Mouse (Mus musculus) left cerebral cortex, postnatal 14 days (tissue): ENCODE data around the gene Nr1i2. TPM values are rescaled to one million over a fixed set of nuclear protein-coding genes. Genes with fewer than 3 reads are reported as not detected.
"Not testable (repeated sequence)": the region's sequence is repeated elsewhere in the genome, so short reads cannot be mapped to it uniquely, and the experiment has no call there.

Experiments used
- DNase-seq, 2 experiments: peaks; one replicate each; pipeline ENCODE4 v3.0.0; 2021 to 2022; ENCODE audit warnings: low spot score in 2 of 2, mixed read lengths in 1 of 2
- intact Hi-C: fragments of 180-260 bp; cut with DNase I; formaldehyde crosslinking; loops from one replicate; pipeline ENCODE4 v1.15.1; 2025
- long read RNA-seq, 2 experiments: library from polyadenylated mRNA; stranded (forward); transcript quantifications; one replicate each; pipeline ENCODE4 v2.0.0; 2021
- total RNA-seq, 2 experiments: library from RNA; stranded (reverse); gene quantifications; 2 replicates each; pipeline ENCODE4 v1.2.3; 2021

Nr1i2 gene
- total RNA-seq = not detected
- long read RNA-seq, experiment 1 = 0 reads
- long read RNA-seq, experiment 2 = 0 reads

DNA sequence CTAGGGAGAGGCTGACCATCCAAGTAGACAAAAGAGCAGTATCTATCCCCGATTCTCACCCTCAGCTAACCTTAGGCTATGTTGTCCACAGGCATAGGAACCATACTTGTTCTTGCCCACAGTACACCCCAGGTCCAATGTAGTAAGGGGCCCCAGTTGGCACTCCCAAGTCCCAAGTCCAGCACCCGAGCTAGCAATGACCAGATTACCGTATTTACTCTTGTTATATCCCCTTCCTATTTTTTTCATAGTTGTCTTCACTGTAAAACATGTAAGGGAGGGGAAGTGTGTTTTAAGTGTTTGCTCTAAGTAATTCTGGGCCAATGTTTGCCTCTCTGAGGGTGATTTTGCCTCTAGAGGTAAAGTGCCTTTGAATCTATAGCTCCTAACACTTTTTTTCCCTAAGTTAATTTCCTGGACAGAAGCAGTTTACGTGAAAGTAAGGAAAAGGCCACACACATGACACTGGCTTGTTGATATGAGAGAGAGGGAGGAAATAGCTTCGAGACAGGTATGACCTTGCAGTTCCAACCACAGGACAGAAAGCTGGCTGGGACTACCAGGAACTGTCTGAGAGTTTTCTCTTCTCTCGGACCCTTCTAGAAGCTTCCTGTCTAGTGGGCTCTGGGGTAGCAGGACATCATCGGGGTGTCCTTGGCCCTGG is at the start of gene Nr1i2:
Gene Nr1i2 (minus strand): TSS at position 140 of the 664 bp plus-strand sequence.
- intact Hi-C loops = no loop called here
- no peak for DNase-seq

DNA sequence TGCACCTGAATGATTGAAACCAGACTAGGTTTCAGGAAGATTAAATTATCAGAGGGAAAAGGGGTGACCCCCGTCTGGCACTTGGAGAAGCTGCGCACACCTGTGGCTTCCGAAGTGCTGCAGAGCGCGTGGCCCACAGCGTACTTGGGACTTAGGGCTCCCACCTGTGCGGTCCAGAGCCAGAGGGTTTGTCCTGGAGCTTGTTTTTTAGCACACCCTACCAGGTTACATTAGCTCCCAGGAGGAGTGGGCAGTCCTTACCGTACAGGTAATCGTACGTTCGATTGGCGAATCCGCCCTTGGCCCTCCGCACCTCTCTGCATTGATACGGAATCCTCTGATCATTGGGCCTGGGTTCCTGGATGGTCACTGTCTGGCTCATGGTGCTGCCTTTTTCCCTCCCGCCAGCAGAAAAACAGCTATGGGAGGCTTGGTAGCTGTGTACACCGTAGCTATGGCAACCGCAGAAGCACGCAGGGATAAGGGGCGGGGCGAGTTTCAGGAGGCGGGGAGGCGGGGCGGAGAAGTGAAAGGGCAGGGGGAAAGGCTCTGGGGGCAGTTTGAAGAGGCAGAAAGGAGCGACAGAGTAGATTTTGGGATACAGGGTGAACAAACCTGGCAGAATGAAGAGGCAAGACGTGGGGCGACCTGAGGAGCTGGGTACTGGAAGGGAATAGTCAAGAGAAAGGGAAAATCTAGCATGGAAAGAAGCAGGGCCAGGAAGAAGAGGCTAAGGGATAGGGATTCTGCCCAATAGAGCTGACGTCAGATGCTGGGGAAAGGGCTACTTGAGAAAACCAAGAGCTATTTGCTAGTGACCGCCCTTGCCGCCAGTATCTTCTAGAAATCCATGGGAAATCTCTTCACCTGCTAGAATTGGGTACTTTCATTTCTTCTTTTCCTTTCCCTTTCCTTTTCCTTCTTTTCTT is 47.0 kb upstream of the Nr1i2 start, which contains the start of gene Maats1:
Gene Maats1 (minus strand): TSS at position 748 of the 929 bp plus-strand sequence.
- intact Hi-C loops = no loop called here
- peak; percentile 54 to 69 for DNase-seq

DNA sequence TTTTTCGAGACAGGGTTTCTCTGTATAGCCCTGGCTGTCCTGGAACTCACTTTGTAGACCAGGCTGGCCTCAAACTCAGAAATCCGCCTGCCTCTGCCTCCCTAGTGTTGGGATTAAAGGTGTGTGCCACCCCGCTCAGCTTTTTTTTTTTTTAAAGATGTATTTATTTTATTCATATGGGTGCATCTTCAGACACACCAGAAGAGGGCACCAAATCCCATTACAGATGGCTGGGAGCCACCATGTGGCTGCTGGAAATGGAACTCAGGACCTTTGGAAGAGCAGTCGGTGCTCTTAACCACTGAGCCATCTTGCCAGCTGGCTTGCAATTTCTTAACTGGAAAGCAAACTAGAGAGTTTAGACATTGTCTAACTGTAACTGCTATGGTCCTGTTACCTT is 43.5 kb upstream of the Nr1i2 start:
- intact Hi-C loops, DNase-seq: not testable (repeated sequence)

DNA sequence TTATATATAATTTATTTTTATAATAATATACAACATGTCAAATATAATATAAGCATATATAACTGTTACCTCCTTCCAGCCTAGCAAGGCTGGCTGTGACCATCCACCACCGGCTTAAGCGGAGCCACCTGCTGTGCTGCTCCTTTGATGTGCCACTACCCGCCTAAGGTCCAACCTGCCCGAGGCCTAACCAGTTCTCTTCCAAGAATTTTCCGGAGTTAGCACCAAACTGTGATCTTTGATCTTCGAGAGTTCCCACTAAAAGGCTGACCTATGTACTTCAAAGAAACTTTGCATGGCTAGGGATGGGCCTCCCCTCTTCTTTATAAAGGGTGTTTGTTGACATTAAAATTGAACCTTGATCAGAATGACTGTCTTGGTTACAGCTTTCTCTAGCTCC is 39.8 kb upstream of the Nr1i2 start:
- no peak for DNase-seq
- intact Hi-C loops = no loop called here

DNA sequence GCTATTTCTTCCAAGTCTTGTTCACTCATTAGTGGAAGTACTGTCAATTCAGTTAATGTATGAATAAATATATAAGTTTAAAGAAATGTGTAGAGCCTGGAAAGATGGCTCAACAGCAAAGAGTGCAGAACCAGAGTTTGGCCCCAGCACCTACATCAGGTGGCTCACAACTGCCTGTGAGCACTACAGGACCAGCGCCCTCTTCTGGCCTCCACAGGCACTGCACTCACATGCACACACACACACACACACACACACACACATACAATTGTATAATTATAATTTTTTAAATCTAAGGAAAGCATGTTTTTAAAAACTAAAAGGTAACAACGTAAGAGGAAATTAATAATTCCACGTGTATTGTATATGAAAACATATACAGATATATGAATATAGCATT is 34.7 kb upstream of the Nr1i2 start:
- no peak for DNase-seq
- intact Hi-C loops = no loop called here

DNA sequence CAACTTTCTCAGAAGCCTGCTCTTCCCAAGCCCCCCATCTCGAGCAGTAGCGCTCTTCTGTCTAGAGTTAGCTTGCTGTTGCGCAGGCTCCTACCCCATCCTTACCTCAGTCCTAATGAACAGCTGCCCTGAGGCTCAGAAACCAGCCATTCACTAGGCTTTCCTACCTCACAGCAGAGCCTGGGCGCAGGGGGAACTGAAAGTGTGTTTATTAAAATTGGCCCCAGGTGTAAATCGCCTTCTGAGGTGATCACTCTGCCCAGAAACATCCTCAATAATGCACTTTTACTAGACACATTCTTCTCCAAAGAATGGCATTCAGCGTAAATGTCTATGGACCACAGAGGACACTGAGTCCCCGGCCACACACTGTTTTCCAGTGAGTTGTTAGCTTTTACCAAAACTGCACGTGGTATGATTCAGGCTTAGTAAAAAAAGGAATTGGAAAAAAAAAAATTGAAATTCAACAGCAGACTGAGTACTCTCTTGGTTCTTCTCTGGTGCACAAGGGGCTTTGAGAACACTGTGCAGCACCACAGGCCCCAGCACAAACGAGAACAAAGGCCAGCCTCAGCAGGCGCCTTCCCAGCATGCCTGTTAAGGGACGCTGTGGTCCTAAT is 32.3 kb upstream of the Nr1i2 start:
- no peak for DNase-seq
- intact Hi-C loops = no loop called here

DNA sequence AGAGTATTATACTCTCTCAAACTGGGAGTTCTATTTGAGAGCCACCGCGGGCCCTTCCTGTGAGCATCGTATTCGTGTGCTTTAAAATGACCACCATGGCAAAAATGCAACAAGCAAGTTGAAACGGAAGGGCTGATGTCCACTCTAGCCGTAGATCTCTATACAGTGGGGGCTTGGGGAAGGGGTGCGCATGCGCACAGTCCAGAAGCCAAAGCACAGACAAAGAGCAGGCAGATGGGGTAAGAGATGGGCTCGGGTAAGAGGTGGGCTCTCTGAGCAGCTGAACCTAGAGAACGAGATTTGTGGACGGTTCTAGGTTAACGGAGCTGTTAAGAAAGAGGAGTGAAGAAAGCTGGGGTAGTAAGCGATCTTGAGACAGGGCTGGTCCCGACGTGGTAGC is 29.7 kb upstream of the Nr1i2 start:
- no peak for DNase-seq
- intact Hi-C loops = no loop called here

DNA sequence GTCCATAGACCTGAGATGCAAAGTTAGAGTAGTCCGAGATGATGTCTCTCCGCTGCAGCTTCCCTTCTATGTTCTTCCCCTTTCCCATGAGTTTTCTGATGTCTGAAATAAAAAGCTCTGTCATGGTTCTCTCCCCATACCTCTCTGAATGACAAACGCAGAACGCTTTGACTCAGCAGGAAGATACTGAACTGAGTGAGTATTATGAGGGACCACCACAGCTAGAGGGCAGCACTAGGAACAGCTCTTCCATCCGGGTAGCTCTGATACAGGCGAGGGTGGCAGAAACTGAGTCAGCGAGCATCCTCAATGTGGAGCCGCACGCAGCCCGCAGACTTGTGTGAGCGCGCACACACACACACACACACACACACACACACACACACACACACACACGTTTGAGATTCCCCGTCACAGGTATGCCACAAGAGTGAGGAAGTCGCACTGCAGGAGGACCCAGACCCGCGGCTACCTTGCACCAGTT is 26.9 kb upstream of the Nr1i2 start:
- intact Hi-C loops = no loop called here
- peak; percentile 76 to 82 for DNase-seq

DNA sequence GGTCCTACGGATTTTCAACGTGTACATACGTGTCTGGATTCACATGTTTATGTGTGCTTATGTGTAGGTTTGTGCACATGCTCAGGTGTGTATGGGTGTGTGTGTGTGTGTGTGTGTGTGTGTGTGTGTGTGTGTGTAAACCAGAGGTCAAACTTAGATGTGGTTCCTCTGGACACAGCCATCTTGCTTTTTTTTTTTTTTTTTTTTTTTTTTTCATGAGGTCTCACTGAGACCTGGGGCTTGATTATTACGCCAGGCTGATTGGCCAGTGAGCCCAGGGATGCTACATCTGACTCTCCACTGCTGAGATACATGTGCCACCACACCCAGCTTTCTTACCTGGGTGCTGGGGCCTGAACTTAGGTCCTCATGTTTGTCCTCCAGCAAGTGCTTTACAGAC is 24.5 kb upstream of the Nr1i2 start:
- intact Hi-C loops = no loop called here

DNA sequence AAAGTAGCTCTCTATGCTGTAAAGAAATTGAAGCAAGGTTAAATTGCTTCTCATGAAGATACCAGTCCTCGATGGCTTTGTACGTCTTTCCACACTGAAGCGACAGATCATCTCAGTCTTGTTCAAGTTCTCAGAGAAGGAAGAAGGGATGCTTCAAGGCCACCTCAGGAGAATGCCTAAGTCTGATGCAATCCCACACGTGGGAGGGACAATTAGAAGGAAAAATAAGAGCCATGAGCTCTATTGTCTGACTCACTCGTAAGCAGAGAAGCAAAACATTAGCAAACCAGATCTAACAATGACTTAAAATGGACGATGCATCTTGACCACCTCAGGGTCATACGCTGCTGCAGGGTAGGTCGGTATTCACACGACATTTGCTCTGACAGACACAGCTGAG is 23.9 kb upstream of the Nr1i2 start:
- no peak for DNase-seq
- intact Hi-C loops = no loop called here

More for the DNA sequence above, 24.5 kb upstream of the Nr1i2 start:
- no peak for DNase-seq

DNA sequence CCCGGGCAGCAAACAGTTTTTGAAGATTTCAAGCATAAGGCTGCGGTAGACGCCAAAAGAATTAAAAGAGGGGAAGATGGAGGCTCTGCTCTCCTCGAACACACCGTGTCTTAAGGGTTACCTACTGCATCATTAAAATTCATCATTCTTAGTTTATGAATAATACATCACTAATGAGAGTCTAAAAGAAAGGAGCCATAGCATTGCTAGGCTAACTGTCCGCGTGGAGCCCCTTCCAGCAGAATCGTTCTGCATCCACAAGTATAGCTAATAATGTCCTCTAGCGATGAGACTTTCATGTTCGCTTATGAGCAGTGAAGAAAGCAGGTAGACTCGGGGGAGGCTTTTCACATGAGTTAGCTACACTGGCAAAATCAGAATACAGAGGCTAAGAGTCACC is 13.6 kb upstream of the Nr1i2 start:
- no peak for DNase-seq
- intact Hi-C loops = no loop called here

DNA sequence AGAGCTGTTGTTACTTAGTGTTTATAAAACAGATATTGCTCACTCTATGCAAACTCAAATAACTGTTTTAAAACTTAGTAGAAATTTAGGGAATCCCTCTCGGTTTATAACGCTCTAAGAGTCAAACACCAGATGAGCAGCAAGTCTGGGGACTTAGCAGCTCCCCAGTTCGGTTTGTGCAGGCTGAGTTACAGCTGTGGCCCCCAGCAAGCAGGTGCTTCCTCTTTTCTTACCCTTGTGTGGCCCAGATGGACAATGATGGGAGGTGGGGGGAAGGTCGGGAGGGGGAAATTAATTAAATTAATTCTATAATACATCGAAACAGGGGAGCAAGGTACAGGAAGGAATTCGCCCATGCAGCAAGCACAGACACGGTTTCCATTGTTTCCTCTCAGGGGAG is 13.0 kb upstream of the Nr1i2 start:
- intact Hi-C loops = no loop called here
- no peak for DNase-seq

DNA sequence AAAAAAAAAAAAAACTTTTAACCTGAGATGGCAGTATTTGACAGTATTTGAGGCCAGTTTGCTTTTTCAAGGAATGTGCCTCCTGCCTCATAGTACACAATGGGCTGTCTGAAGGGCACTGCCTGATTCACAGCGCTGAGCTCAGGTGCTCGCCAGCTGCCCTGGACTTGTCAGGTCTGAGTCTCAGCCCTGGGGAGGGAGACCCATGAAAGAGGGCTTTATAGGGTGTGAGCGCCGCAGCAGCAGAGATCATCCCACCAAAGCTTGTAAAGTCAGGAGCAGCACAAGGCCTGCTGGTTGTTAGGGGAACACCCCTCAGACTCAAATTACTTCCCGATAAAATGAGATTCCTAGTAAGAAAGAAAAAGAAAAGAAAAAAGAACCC is 12.6 kb upstream of the Nr1i2 start:
- DNase-seq = no peak
- intact Hi-C loops = no loop called here

DNA sequence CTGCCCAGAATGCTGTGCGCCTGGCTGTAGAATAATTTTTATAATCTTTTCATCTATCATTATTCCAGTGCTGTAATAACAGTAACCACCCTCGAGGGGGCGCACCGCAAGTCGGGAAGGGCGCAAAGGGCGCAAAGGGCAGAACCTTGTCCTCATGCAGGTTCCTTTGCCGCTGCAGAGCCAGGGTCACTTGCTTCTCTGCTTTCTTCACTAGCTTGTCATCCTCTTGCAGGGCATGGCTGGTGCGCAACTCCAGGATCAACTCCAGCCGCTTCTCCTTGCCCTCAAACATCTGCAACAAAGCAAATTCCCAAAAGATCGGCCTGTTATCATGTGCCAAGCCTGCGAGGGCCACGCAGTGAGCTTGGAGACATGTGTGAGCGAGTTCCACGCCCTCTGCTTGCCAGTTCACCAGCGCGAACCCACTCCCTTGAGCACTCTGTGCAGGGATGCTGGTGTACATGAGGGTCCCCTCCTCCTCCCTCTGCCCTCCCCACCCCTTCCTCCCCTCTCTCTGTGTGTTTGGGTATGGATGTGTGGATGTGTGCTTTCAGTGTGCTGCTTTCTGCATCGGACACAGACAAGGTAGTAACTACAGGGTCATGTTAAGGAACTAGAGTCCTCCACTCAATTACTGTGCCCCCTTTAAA is 12.1 kb upstream of the Nr1i2 start:
- DNase-seq = no peak
- intact Hi-C loops = no loop called here

DNA sequence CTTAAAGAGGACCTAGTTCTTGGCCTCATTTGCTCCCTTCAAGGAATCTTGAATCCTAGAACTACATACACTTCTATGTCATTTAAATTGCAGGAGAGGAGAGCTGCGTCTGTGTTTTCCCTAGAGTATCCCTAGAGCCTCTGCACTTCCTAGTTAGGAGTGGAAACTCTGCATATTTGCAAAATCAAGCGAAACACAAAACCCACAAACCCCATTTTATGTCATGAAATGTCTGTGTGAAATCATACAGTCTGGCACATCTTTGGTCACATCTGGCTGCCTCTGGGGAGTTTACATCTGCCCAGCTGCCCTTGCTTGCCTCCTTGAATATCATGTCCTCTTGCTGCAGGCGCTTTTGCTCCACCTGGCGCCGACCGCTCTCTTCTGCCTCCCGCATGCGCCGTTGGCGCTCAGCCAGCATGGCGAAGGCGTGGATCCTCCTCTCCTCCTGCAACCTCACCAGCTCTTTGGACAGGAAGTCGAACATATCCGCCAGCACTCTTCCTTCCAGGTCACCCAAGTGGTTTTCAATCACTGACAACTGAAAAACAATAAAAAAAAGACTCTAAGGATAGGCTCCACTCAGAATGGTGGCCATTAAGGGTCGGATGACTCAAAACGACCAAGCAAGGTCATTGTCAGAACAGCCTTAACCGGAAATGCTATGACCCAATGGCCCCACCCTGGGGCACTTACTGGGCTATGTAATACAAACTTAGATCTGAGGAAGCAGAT is 10.0 kb upstream of the Nr1i2 start:
- DNase-seq = no peak
- intact Hi-C loops = no loop called here

DNA sequence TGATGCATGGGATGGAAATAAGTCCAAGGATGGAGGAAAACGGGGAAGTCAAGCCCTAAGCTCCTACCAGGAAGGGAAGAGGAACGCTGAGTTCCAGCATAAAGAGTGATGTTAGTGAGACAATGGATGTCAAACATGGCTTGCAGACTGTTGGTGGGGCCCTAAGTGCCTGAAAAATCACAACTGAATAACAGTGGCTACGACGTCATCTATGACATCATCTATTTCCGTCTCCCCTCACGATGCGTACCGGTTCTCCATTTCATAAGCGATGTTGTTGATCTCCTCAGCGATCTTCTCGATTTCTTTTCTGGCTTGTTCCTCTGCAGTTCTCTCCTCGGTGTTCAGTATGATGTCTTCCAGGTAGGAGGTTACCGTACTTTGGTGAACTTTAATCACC is 7.7 kb upstream of the Nr1i2 start:
- DNase-seq = no peak
- intact Hi-C loops = no loop called here

DNA sequence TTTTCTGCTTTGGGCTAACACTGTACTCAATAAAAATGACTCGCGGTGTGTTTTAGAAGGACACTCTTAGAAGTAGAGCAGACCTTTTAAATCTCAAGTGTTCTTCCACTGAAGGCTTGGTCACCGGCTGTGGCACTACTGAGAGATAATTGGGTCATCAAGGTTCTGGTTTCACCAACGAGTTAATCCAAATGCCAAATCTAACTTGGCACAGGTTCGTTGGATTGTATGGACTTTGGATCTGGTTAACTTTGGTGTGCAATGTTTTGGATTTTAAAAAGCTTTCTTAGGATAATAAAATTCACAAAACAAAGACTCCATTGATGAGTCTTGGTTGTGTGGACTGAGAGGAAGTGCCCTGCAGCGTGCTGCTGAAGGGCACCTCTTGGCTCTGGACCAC is 3.8 kb upstream of the Nr1i2 start:
- DNase-seq = no peak
- intact Hi-C loops = no loop called here

DNA sequence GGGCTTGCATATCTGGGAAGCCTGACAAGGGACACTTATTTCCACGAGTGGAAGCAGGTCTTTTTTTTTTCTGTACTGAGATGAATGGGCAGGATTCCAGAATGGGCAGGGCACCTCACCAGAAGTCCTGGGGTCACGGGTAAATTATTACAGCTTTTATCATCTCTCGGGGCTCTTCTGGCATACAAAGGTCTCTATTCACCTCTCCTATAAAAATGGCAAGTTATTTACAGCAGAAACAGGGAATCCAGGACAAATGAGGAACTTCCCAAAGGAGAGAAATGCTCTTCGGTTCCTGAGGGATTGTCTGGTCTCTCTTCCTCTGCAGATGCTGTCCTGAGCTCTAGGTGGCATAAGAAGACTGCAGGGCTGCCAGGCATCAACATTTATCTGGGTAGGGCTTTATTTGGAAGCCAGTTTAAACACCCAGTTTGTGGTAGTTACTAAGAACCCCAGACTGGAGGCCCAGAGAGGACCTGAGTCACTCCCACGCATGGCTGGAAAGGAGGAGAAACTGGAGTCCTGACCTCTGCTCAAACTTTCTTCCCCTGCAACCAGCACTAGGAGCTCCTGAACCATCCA is 816 bp upstream of the Nr1i2 start:
- DNase-seq = peak in 1 of 2 experiments; percentile 21
- intact Hi-C loops = no loop called here

DNA sequence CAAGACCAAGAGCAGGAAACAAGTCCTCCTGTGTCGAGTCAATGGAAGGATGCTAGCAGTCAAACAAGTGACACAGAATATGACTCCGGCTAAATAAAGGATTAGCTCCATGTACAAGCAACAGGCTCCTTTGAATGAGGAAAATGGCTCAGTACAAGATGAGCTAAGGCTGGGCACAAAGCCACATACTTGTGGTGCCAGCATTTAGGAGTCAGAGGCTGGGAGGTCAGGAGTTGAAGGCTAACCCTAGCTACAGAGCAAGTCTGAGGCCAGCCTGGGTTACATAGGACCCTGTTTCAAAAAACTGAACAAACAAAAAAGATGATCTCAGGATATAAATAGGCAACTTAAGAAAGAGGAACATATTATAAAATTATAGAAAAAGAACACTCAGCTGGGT is 4.5 kb downstream of the Nr1i2 start:
- intact Hi-C loops = no loop called here
- no peak for DNase-seq
